Mouse (Mus musculus): ENCODE results near the gene Ube2j2.
A peak's percentile ranks its signal among the peaks of the same experiment; 100 is the strongest.

The Ube2j2 gene

DNA sequence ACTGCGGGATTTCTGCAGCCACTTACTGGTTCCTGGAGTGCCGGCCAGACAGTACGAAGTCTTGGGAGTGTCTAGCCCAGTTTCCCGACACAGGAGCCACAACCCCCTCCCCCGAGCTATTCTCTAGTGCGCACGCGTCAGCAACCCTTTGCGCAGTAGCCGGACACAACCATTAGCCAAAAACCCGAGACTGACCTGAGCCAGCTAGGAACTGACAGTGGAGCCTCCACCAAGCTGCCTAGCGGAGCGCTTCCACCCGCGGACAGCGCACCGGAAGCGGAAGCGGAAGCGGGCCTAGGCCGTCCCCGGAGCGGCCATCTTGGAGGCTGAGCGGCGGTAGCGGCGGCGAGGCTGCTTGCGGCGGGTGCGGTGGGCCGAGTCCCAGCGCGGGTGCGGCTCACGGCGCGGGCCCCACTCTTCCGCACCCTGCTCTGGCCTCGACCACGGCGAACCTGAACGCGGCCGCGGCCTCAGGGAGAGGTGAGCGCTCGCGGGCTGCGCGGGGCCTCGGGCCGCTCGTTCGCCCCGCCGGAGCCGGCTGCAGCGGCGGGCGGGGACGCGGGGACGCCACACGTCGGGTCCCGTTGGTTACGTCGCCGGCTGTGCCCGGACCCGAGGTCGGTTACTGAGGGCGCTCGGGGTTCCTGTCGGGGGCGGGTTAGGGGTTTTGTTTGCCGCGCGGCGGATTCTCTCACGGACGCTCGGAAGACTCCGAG, at the start of gene Ube2j2:
Gene Ube2j2 (plus strand): TSS at position 298 of the 716 bp plus-strand sequence.
- peak; percentile 86 for DNase-seq (ENCODE audit: extremely low spot score, low read depth, low spot score)

DNA sequence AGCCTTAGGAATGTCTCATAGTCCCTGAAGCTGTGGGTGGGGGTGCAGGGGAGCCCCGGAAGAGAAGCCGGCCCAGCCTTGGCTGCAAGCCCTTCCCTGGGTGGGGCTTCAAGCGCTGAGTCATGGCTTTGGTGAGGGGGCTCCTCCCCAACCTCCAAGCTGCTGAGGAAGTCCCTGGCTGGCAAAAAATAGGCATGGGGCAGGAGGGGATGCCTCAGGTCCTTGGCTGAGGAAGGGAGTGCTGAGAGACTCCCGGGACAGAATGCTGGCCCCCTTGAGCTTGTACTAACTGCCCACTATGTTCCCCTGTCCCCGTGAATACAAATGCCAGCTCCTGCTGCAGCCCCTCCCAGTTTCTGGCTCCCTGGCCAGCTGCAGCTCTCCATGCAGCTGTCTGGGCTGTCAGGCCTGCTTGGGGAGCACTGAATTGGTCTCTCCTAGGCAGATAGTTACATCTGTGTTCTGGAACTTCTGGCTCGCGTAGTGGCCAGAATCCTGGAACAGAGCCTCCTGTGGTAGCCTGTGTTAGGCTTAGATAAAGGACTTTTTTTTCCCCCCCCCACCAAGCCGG, 49.2 kb upstream of the Ube2j2 start:
- DNase-seq (ENCODE audit: extremely low spot score, low read depth, low spot score) = no peak

GRCm38 (mm10) chr4:155895216-155895615, 48.4 kb upstream of the Ube2j2 start:
- DNase-seq (ENCODE audit: extremely low spot score, low read depth, low spot score) = no peak

DNA sequence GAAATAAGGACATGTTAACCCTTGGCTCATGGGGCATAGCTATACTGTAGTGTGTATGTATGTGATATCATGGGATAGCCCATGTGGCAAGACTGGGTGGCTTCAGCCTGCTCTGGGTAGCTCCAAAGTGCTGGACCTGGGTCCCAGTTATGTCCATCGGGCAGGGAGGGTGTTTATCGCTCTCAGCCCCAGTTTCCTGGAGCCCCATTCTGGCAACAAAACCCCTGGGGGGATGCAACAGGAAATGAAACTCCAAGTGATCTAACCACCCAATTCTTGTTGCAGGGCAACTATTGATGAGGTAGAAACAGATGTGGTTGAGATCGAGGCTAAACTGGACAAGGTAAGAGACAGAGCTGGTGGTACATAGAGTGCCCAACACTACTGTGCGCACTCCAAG, 47.8 kb upstream of the Ube2j2 start:
- DNase-seq (ENCODE audit: extremely low spot score, low read depth, low spot score) = no peak

GRCm38 (mm10) chr4:155896461-155896860, 47.2 kb upstream of the Ube2j2 start:
- no peak for DNase-seq (ENCODE audit: extremely low spot score, low read depth, low spot score)

- no peak for DNase-seq (ENCODE audit: extremely low spot score, low read depth, low spot score)
Measured at GRCm38 (mm10) chr4:155898318-155898717, 45.3 kb upstream of the Ube2j2 start.

DNA sequence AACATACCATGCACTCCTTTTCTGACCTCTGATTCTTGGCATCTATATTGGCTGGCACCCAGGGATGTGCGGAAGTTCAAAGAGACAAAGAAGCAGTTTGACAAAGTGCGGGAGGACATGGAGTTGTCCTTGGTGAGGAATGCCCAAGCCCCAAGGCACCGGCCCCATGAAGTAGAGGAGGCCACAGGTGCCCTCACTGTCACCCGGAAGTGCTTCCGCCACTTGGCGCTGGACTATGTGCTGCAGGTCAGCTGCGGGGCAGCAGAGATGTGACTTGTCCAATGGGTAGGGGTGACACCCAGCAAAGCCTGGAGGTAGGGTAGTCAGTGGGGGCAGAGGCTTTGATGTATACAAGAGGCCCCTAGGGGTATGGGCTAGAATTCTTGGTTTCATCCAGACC, 44.3 kb upstream of the Ube2j2 start:
- DNase-seq (ENCODE audit: extremely low spot score, low read depth, low spot score) = no peak

DNA sequence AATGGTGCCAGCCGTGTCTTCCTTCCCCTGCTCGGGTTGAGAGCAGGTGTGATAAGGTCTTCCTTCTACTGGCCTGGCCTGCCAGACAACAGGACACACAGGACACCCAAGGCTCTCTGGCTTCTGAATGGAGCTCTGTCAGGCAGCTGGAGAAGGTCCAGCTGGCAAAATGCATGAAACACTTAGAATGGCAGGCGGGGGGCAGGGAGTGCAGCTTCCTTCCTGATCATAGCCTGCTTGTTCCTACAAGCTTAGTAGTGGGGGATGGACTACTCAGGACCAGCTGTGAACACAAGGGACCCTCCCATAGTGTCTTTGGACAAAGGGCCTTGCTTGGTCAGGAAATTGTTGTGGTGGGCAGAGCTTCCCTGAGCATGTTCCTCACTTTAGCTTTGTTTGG, 42.4 kb upstream of the Ube2j2 start:
- DNase-seq (ENCODE audit: extremely low spot score, low read depth, low spot score) = no peak

GRCm38 (mm10) chr4:155903246-155903645, 40.4 kb upstream of the Ube2j2 start:
- DNase-seq (ENCODE audit: extremely low spot score, low read depth, low spot score) = no peak

GRCm38 (mm10) chr4:155904318-155905102, 39.1 kb upstream of the Ube2j2 start:
- no peak for DNase-seq (ENCODE audit: extremely low spot score, low read depth, low spot score)

DNA sequence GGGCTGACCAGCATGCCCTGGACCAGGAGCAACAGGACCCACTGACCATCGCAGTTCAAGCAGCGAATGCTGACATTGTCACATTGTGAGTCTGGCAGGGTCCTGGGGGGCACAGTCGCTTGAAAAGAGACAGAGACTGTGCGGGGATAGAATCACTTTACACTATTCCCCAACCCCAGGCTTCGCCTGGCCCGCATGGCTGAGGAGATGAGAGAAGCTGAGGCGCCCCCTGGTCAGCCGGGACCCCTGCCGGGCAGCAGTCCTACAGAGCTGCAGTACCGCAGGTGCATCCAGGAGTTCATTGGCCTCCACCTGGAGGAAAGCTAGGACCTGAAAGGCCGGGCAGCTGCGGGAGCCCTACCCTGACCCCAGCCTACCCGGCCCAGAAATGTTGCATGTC, 38.0 kb upstream of the Ube2j2 start:
- no peak for DNase-seq (ENCODE audit: extremely low spot score, low read depth, low spot score)

- DNase-seq (ENCODE audit: extremely low spot score, low read depth, low spot score) = no peak
Measured at GRCm38 (mm10) chr4:155906125-155906524, 37.5 kb upstream of the Ube2j2 start.

DNA sequence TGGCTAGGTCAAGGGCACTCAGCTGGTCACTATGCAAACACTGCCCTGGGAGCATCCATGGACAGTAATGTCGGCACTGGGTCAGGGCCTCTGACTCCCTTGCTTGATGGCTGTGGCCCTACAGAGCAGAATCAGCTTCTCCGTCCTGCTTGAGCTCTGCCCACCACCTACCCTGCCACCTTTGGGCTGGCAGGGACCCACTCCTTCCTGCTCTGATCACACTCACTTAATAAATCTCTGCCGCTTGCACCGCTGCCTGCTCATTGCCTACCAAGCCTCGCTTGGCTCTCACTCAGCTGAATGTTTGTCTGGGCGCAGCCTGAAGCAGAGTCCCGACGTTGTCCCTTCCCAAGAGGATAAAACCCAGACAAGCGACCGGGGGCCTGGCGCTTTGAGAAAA, 36.6 kb upstream of the Ube2j2 start:
- no peak for DNase-seq (ENCODE audit: extremely low spot score, low read depth, low spot score)

DNA sequence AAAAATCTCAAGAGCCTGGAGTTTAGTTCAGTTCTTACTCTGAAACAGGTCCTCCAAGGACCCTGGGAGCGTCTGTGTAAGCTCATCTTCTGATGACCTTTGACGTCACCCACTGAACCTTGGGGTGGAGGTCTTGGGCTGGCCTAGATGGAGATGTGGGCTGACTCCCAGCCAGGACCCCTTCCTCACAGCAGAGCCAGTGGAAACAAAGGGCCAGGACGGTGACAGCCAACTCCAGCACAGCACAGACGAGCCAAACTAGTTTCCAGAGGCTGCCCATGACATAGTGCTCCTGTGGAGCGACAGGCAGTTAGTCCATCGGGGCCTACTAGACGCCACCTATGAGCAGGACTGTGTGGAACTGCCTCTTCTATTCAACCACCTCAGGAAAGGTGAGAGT, 35.4 kb upstream of the Ube2j2 start:
- DNase-seq (ENCODE audit: extremely low spot score, low read depth, low spot score) = no peak

- no peak for DNase-seq (ENCODE audit: extremely low spot score, low read depth, low spot score)
Measured at GRCm38 (mm10) chr4:155908751-155909150, 34.9 kb upstream of the Ube2j2 start.

DNA sequence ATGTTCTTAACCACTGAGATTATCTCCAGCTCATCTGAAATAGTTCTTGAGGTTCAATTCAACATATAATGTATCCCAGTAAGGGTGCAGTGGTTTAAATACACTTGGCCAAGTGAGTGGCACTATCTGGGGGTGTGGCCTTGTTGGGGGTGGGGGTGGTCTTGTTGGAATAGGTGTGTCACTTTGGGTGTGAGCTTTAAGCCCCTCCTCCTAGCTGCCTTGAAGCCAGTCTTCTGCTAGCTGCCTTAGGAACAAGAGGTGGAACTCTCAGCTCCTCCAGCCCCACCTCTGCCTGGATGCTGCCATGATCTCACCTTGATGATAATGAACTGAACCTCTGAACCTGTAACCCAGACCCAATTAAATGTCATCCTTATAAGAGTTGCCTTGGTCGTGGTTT, 11.6 kb upstream of the Ube2j2 start:
- DNase-seq (ENCODE audit: extremely low spot score, low read depth, low spot score) = no peak

GRCm38 (mm10) chr4:155943049-155943452, 580 bp upstream of the Ube2j2 start:
- no peak for DNase-seq (ENCODE audit: extremely low spot score, low read depth, low spot score)

DNA sequence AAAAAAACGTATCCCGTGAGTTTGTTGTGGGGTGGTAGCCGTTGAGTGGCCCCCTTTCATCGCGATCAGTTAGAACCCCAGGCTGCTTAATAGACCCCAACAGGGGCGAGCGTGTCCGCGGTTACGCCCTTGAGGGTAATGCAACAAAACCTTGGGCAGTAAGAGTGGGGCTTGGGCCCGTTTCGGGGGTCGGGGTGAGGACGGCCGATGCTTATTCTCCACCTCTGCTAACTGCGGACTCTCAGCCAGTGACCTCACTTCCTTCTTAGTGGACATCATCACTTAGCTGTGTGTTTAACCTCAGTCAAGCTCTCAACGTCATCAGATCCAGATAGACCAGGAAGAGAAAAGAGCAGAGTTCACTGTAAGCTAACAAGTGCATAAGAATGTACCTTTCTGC, 640 bp downstream of the Ube2j2 start:
- no peak for DNase-seq (ENCODE audit: extremely low spot score, low read depth, low spot score)

DNA sequence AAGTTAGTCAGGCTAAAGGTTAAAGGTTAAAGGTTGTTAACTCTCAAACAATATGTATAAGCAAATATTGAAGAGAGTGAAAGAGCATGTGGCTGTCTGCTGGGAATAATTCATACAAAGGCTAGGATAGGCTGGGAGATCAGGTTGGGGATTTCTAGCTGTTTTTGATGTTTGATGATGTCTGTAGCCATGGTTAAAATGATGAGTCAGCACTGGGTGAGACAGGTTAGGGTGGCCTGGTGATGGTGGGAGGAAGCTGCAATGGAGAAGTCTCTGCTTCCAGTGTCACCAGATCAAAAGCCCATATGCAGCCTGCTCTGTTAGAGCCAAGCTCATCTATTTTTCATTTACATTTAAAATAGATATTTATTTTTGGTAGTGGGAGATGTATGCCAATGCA, 3.5 kb downstream of the Ube2j2 start:
- no peak for DNase-seq (ENCODE audit: extremely low spot score, low read depth, low spot score)

- no peak for DNase-seq (ENCODE audit: extremely low spot score, low read depth, low spot score)
Measured at GRCm38 (mm10) chr4:155955491-155955890, 11.9 kb downstream of the Ube2j2 start.

- peak; percentile 81 for DNase-seq (ENCODE audit: extremely low spot score, low read depth, low spot score)
Measured at GRCm38 (mm10) chr4:155959275-155959674, 15.6 kb downstream of the Ube2j2 start.
